Mouse (Mus musculus): ENCODE results near the gene St6gal1. TPM values are rescaled to one million over a fixed set of nuclear protein-coding genes. Genes with fewer than 3 reads are reported as not detected.

Gene St6gal1
- polyA plus RNA-seq, 2 experiments: 10.5 to 10.6 TPM

GRCm38 (mm10) chr16:23270913-23271253, 46.3 kb downstream of the St6gal1 start:
- no peak overlapping the region for H3K27ac ChIP-seq
- no peak for TF ChIP-seq CTCF (IDR thresholded peaks at IDR 0.05; ENCODE audit: low read depth)
- H3K9ac ChIP-seq (replicated peaks): no peak overlapping the region
- H3K9me3 ChIP-seq (ENCODE audit: control insufficient read depth, low read length): no peaks in the 10 kb centered on the region
- no peaks in the 10 kb centered on the region for H3K27me3 ChIP-seq (ENCODE audit: control insufficient read depth, insufficient read depth, low read length)
- no peak for ATAC-seq (ENCODE audit: insufficient read depth)
- H3K4me1 ChIP-seq (replicated peaks; ENCODE audit: control insufficient read depth in 2 of 2, insufficient read depth in 2 of 2, low read length in 1 of 2): peaks cover 3 to 20% of the 10 kb centered on the region in 2 experiments; a peak in 1 of 4 replicates
- no peaks in the 10 kb centered on the region for H3K36me3 ChIP-seq (replicated peaks; ENCODE audit: control insufficient read depth, insufficient read depth, low read depth)
- no peak for DNase-seq (ENCODE audit: low read depth in 3 of 3, low spot score in 3 of 3)
- H3K4me3 ChIP-seq (ENCODE audit: insufficient read depth in 1 of 2, low read depth in 2 of 2, low read length in 2 of 2): no peak overlapping the region
- H3K4me2 ChIP-seq (ENCODE audit: low read depth): no peak overlapping the region
- 25% methylated on average over 2 of the region's 3 CpGs for WGBS (ENCODE audit: insufficient replicate concordance)

GRCm38 (mm10) chr16:23271746-23272520, 47.4 kb downstream of the St6gal1 start:
- Histone ChIP-seq H3K9ac (replicated peaks) (no peak overlapping the region), H3K36me3 (replicated peaks; ENCODE audit: control insufficient read depth, insufficient read depth, low read depth) (no peaks in the 10 kb centered on the region), H3K9me3 (ENCODE audit: control insufficient read depth, low read length) (no peaks in the 10 kb centered on the region), H3K4me2 (ENCODE audit: low read depth) (no peak overlapping the region), H3K27ac (no peak overlapping the region), H3K4me1 (replicated peaks; ENCODE audit: control insufficient read depth in 2 of 2, insufficient read depth in 2 of 2, low read length in 1 of 2) (peaks cover 3 to 20% of the 10 kb centered on the region in 2 experiments; a peak in 1 of 4 replicates), H3K27me3 (ENCODE audit: control insufficient read depth, insufficient read depth, low read length) (no peaks in the 10 kb centered on the region), H3K4me3 (ENCODE audit: insufficient read depth in 1 of 2, low read depth in 2 of 2, low read length in 2 of 2) (no peak overlapping the region)
- TF ChIP-seq EP300 (IDR thresholded peaks at IDR 0.05; ENCODE audit: low read depth) (no peak), CTCF (IDR thresholded peaks at IDR 0.05; ENCODE audit: low read depth) (no peak)
- WGBS (ENCODE audit: insufficient replicate concordance): 32% methylated on average over 14 of the region's 14 CpGs
- no peak for ATAC-seq (ENCODE audit: insufficient read depth)
- DNase-seq (ENCODE audit: low read depth in 3 of 3, low spot score in 3 of 3): no peak

- peaks cover 3 to 20% of the 10 kb centered on the region in 2 experiments; a peak in 1 of 4 replicates for H3K4me1 ChIP-seq (replicated peaks; ENCODE audit: control insufficient read depth in 2 of 2, insufficient read depth in 2 of 2, low read length in 1 of 2)
- ATAC-seq (ENCODE audit: insufficient read depth) (no peak), DNase-seq (ENCODE audit: low read depth in 3 of 3, low spot score in 3 of 3) (no peak)
- no peaks in the 10 kb centered on the region for H3K27me3 ChIP-seq (ENCODE audit: control insufficient read depth, insufficient read depth, low read length)
- H3K36me3 ChIP-seq (replicated peaks; ENCODE audit: control insufficient read depth, insufficient read depth, low read depth): no peaks in the 10 kb centered on the region
- H3K4me3 ChIP-seq (ENCODE audit: insufficient read depth in 1 of 2, low read depth in 2 of 2, low read length in 2 of 2): no peak overlapping the region
- no peak overlapping the region for H3K27ac ChIP-seq
- H3K9ac ChIP-seq (replicated peaks): no peak overlapping the region
- H3K4me2 ChIP-seq (ENCODE audit: low read depth): no peak overlapping the region
- H3K9me3 ChIP-seq (ENCODE audit: control insufficient read depth, low read length): no peaks in the 10 kb centered on the region
- TF ChIP-seq CTCF (IDR thresholded peaks at IDR 0.05; ENCODE audit: low read depth) (no peak), EP300 (IDR thresholded peaks at IDR 0.05; ENCODE audit: low read depth) (no peak)
- WGBS (ENCODE audit: insufficient replicate concordance): 42% methylated on average over 9 of the region's 9 CpGs
Observed at GRCm38 (mm10) chr16:23272521-23273230, 48.1 kb downstream of the St6gal1 start.

GRCm38 (mm10) chr16:23274005-23274404, 49.5 kb downstream of the St6gal1 start:
- TF ChIP-seq EP300 (IDR thresholded peaks at IDR 0.05; ENCODE audit: low read depth): no peak
- TF ChIP-seq CTCF (IDR thresholded peaks at IDR 0.05; ENCODE audit: low read depth): no peak
- Histone ChIP-seq H3K4me1 (replicated peaks; ENCODE audit: control insufficient read depth in 2 of 2, insufficient read depth in 2 of 2, low read length in 1 of 2) (peaks cover 3 to 19% of the 10 kb centered on the region in 2 experiments; a peak in 1 of 4 replicates), H3K4me2 (ENCODE audit: low read depth) (no peak overlapping the region), H3K4me3 (ENCODE audit: insufficient read depth in 1 of 2, low read depth in 2 of 2, low read length in 2 of 2) (no peak overlapping the region), H3K27ac (no peak overlapping the region), H3K9ac (replicated peaks) (no peak overlapping the region), H3K36me3 (replicated peaks; ENCODE audit: control insufficient read depth, insufficient read depth, low read depth) (no peaks in the 10 kb centered on the region), H3K9me3 (ENCODE audit: control insufficient read depth, low read length) (no peaks in the 10 kb centered on the region), H3K27me3 (ENCODE audit: control insufficient read depth, insufficient read depth, low read length) (no peaks in the 10 kb centered on the region)
- ATAC-seq (ENCODE audit: insufficient read depth) (no peak), DNase-seq (ENCODE audit: low read depth in 3 of 3, low spot score in 3 of 3) (no peak)
- WGBS (ENCODE audit: insufficient replicate concordance): 46% methylated on average over 6 of the region's 6 CpGs

- Histone ChIP-seq H3K4me2 (ENCODE audit: low read depth) (no peak overlapping the region), H3K9me3 (ENCODE audit: control insufficient read depth, low read length) (no peaks in the 10 kb centered on the region), H3K27ac (no peak overlapping the region), H3K4me1 (replicated peaks; ENCODE audit: control insufficient read depth in 2 of 2, insufficient read depth in 2 of 2, low read length in 1 of 2) (peaks cover 3 to 19% of the 10 kb centered on the region in 2 experiments; a peak in 1 of 4 replicates), H3K36me3 (replicated peaks; ENCODE audit: control insufficient read depth, insufficient read depth, low read depth) (no peaks in the 10 kb centered on the region), H3K9ac (replicated peaks) (no peak overlapping the region), H3K27me3 (ENCODE audit: control insufficient read depth, insufficient read depth, low read length) (no peaks in the 10 kb centered on the region), H3K4me3 (ENCODE audit: insufficient read depth in 1 of 2, low read depth in 2 of 2, low read length in 2 of 2) (no peak overlapping the region)
- 44% methylated on average over 7 of the region's 7 CpGs for WGBS (ENCODE audit: insufficient replicate concordance)
- ATAC-seq (ENCODE audit: insufficient read depth) (no peak), DNase-seq (ENCODE audit: low read depth in 3 of 3, low spot score in 3 of 3) (no peak)
- TF ChIP-seq CTCF (IDR thresholded peaks at IDR 0.05; ENCODE audit: low read depth) (no peak), EP300 (IDR thresholded peaks at IDR 0.05; ENCODE audit: low read depth) (no peak)
Observed at GRCm38 (mm10) chr16:23274606-23275310, 50.2 kb downstream of the St6gal1 start.
